Mouse (Mus musculus): ENCODE results near the gene Srsf2. TPM values are rescaled to one million over a fixed set of nuclear protein-coding genes. Genes with fewer than 3 reads are reported as not detected.

The Srsf2 gene
- polyA plus RNA-seq, 1 experiment from 2014 or later = 621 TPM

- H3K9me3 ChIP-seq (replicated peaks; ENCODE audit: control insufficient read depth, low read length) = no peaks in the 10 kb centered on the region
- H3K27me3 ChIP-seq (ENCODE audit: control insufficient read depth, insufficient read depth, low read length) = no peaks in the 10 kb centered on the region
- H3K4me3 ChIP-seq (ENCODE audit: low read depth, low read length) = no peak overlapping the region
- no peaks in the 10 kb centered on the region; the same call in 1 of the 2 replicates for H3K4me1 ChIP-seq (ENCODE audit: control insufficient read depth, insufficient read depth, low read length)
- H3K4me2 ChIP-seq = no peak overlapping the region
- no peak overlapping the region for H3K9ac ChIP-seq (ENCODE audit: low read depth, low read length)
- no peak for ATAC-seq (replicated peaks; ENCODE audit: insufficient number of reproducible peaks, low FRiP score, low TSS enrichment)
- H3K36me3 ChIP-seq (ENCODE audit: control insufficient read depth, insufficient read depth, low read length) = no peaks in the 10 kb centered on the region
- no peak overlapping the region for H3K27ac ChIP-seq (ENCODE audit: low read depth, low read length)
- 74% methylated on average over 5 of the region's 5 CpGs for WGBS (ENCODE audit: insufficient replicate concordance)
Measured at GRCm38 (mm10) chr11:116802709-116803108, 50.2 kb downstream of the Srsf2 start.

- no peak overlapping the region for H3K4me2 ChIP-seq
- no peak overlapping the region for H3K9ac ChIP-seq (ENCODE audit: low read depth, low read length)
- no peak for ATAC-seq (replicated peaks; ENCODE audit: insufficient number of reproducible peaks, low FRiP score, low TSS enrichment)
- no peak overlapping the region for H3K27ac ChIP-seq (ENCODE audit: low read depth, low read length)
- no peaks in the 10 kb centered on the region for H3K4me1 ChIP-seq (ENCODE audit: control insufficient read depth, insufficient read depth, low read length)
- WGBS (ENCODE audit: insufficient replicate concordance) = 52% methylated on average over 5 of the region's 5 CpGs
- no peaks in the 10 kb centered on the region for H3K9me3 ChIP-seq (replicated peaks; ENCODE audit: control insufficient read depth, low read length)
- H3K27me3 ChIP-seq (ENCODE audit: control insufficient read depth, insufficient read depth, low read length) = no peaks in the 10 kb centered on the region
- no peak overlapping the region for H3K4me3 ChIP-seq (ENCODE audit: low read depth, low read length)
- no peaks in the 10 kb centered on the region for H3K36me3 ChIP-seq (ENCODE audit: control insufficient read depth, insufficient read depth, low read length)
Measured at GRCm38 (mm10) chr11:116801106-116801505, 51.8 kb downstream of the Srsf2 start.

Other genes starting within 250 kb of the Srsf2 start
- gene Rhbdf2, start 226.1 kb downstream of the Srsf2 start, polyA plus RNA-seq (2014; fragmentation: Nextera tagmentation; extraction: Ambion mirVana) = 5.0 and 6.0 TPM in 2 replicates
- gene Prcd, start 199.6 kb downstream of the Srsf2 start, polyA plus RNA-seq (2014; fragmentation: Nextera tagmentation; extraction: Ambion mirVana) = 0.35 and 0.92 TPM in 2 replicates
- gene Cygb, start 198.8 kb downstream of the Srsf2 start, polyA plus RNA-seq (2014; fragmentation: Nextera tagmentation; extraction: Ambion mirVana) = 1.1 and 1.2 TPM in 2 replicates
- not detected in 2 replicates for gene St6galnac1, start 77.6 kb downstream of the Srsf2 start, polyA plus RNA-seq (2014; fragmentation: Nextera tagmentation; extraction: Ambion mirVana)
- 15.9 and 16.1 TPM in 2 replicates for gene Mxra7, start 25.0 kb downstream of the Srsf2 start, polyA plus RNA-seq (2014; fragmentation: Nextera tagmentation; extraction: Ambion mirVana)
- 58.5 and 60.4 TPM in 2 replicates for gene Mettl23, start 9.8 kb downstream of the Srsf2 start, polyA plus RNA-seq (2014; fragmentation: Nextera tagmentation; extraction: Ambion mirVana)
- gene Jmjd6, start 9.6 kb downstream of the Srsf2 start, polyA plus RNA-seq (2014; fragmentation: Nextera tagmentation; extraction: Ambion mirVana) = 83.2 and 89.0 TPM in 2 replicates
- gene Mfsd11, start 654 bp downstream of the Srsf2 start, polyA plus RNA-seq (2014; fragmentation: Nextera tagmentation; extraction: Ambion mirVana) = 29.3 and 35.8 TPM in 2 replicates
- 0.29 and 0.66 TPM in 2 replicates for gene Mgat5b, start 65.8 kb upstream of the Srsf2 start, polyA plus RNA-seq (2014; fragmentation: Nextera tagmentation; extraction: Ambion mirVana)

All from heart, embryonic 11.5 days (tissue).